8 mouse cellular contexts compared by ENCODE assay signal in genomic region chr19:26605438-26606320, GRCm38 (mm10). TPM values are rescaled to one million over a fixed set of nuclear protein-coding genes. Genes with fewer than 3 reads are reported as not detected.
DNase-seq lines count a peak whose midpoint lies in the region; ATAC-seq and TF ChIP-seq lines count a peak whose summit lies in the region.

No protein-coding gene starts in this region.

- no peak for TF ChIP-seq CTCF in intestine, postnatal 0 days (IDR thresholded peaks at IDR 0.05; ENCODE audit: low read depth)
- TF ChIP-seq CTCF in spleen, adult 2 months (IDR thresholded peaks at IDR 0.05; ENCODE audit: extremely low read depth, insufficient read depth, insufficient read length, insufficient replicate concordance) = no peak

- H3K9ac ChIP-seq in intestine, postnatal 0 days (ENCODE audit: low read depth, low read length) = peak overlapping the region; percentile 65
- peak overlapping the region; percentile 61 for H3K9ac ChIP-seq in midbrain, embryonic 14.5 days (replicated peaks; ENCODE audit: low read length)

- H3K4me3 ChIP-seq in intestine, postnatal 0 days (ENCODE audit: low read depth, low read length) = peak overlapping the region; percentile 76
- peak overlapping the region; percentile 76 for H3K4me3 ChIP-seq in limb, embryonic 10.5 days
- peak overlapping the region; percentile 62 for H3K4me3 ChIP-seq in midbrain, embryonic 14.5 days (replicated peaks; ENCODE audit: low read depth, low read length)
- peak overlapping the region; percentile 72 for H3K4me3 ChIP-seq in spleen, adult 2 months (ENCODE audit: extremely low read depth, insufficient read depth, insufficient read length)

- peak overlapping the region; percentile 75 for H3K27ac ChIP-seq in intestine, postnatal 0 days (ENCODE audit: low read depth, low read length)
- H3K27ac ChIP-seq in limb, embryonic 10.5 days = peak overlapping the region; percentile 77
- H3K27ac ChIP-seq in midbrain, embryonic 14.5 days (replicated peaks; ENCODE audit: low read depth, low read length) = peak overlapping the region; percentile 92
- H3K27ac ChIP-seq in spleen, adult 2 months (ENCODE audit: insufficient read depth, low read length) = peak overlapping the region; percentile 83

- no peaks in the 10 kb centered on the region for H3K36me3 ChIP-seq in intestine, postnatal 0 days (ENCODE audit: control insufficient read depth, insufficient read depth)
- no peaks in the 10 kb centered on the region for H3K36me3 ChIP-seq in limb, embryonic 10.5 days
- no peaks in the 10 kb centered on the region for H3K36me3 ChIP-seq in midbrain, embryonic 14.5 days (ENCODE audit: control insufficient read depth, insufficient read depth, low read length)
- H3K36me3 ChIP-seq in spleen, adult 2 months (ENCODE audit: control insufficient read depth, insufficient read depth, low read length) = no peaks in the 10 kb centered on the region

- peak overlapping the region; percentile 98 for H3K4me2 ChIP-seq in intestine, postnatal 0 days (replicated peaks; ENCODE audit: low read depth)
- H3K4me2 ChIP-seq in midbrain, embryonic 14.5 days (ENCODE audit: low read length) = peak overlapping the region; percentile 99

- no peak for ATAC-seq in intestine, postnatal 0 days
- peak; percentile 2; the same call in 1 of the 2 replicates for ATAC-seq in midbrain, embryonic 14.5 days (ENCODE audit: low FRiP score, low TSS enrichment)
- ATAC-seq in monocyte, adult 5-6 weeks (replicated peaks; ENCODE audit: insufficient number of reproducible peaks, low FRiP score, low TSS enrichment, poor library complexity, severe bottlenecking) = no peak

- TF ChIP-seq POLR2A in spleen, adult 2 months (IDR thresholded peaks at IDR 0.05; ENCODE audit: low read depth, low read length) = no peak

- DNase-seq in T-cell, adult 2 months (ENCODE audit: low spot score) = peak; percentile 38
- peak; percentile 79 to 83 for DNase-seq in cerebellum, postnatal 25 days
- peak; percentile 73 for DNase-seq in gastrocnemius, postnatal 10 days
- peak; percentile 68 for DNase-seq in limb, embryonic 10.5 days (ENCODE audit: low spot score)
- DNase-seq in midbrain, embryonic 14.5 days = peak; percentile 77
- DNase-seq in spleen, adult 2 months (ENCODE audit: low read depth in 1 of 2, low spot score in 2 of 2) = peak in 1 of 2 experiments; percentile 42

- under 1% methylated on average over 44 of the region's 44 CpGs for WGBS in intestine, postnatal 0 days
- WGBS in limb, embryonic 10.5 days = under 1% methylated on average over 42 of the region's 44 CpGs
- WGBS in midbrain, embryonic 14.5 days = 1% methylated on average over 44 of the region's 44 CpGs
- WGBS in spleen, adult 2 months = 2% methylated on average over 40 of the region's 44 CpGs

- no peaks in the 10 kb centered on the region for H3K4me1 ChIP-seq in intestine, postnatal 0 days (replicated peaks; ENCODE audit: control insufficient read depth, insufficient read depth, low read length)
- H3K4me1 ChIP-seq in limb, embryonic 10.5 days = peaks cover 51% of the 10 kb centered on the region
- peaks cover 17% of the 10 kb centered on the region for H3K4me1 ChIP-seq in midbrain, embryonic 14.5 days (ENCODE audit: control insufficient read depth, insufficient read depth, low read length)
- H3K4me1 ChIP-seq in spleen, adult 2 months (ENCODE audit: control insufficient read depth, insufficient read depth, insufficient read length) = peaks cover 2% of the 10 kb centered on the region; the same call in 1 of the 2 replicates

- H3K27me3 ChIP-seq in intestine, postnatal 0 days (replicated peaks; ENCODE audit: control insufficient read depth, insufficient read depth, low read length) = no peaks in the 10 kb centered on the region
- H3K27me3 ChIP-seq in limb, embryonic 10.5 days (ENCODE audit: low read depth, poor library complexity, severe bottlenecking) = peaks cover 48% of the 10 kb centered on the region
- peaks cover 5% of the 10 kb centered on the region; the same call in 1 of the 2 replicates for H3K27me3 ChIP-seq in midbrain, embryonic 14.5 days (ENCODE audit: control insufficient read depth, insufficient read depth, low read length)
- H3K27me3 ChIP-seq in spleen, adult 2 months (ENCODE audit: control insufficient read depth, insufficient read depth, low read length) = no peaks in the 10 kb centered on the region

- no peaks in the 10 kb centered on the region for H3K9me3 ChIP-seq in intestine, postnatal 0 days (ENCODE audit: control insufficient read depth)
- H3K9me3 ChIP-seq in limb, embryonic 10.5 days (replicated peaks) = no peaks in the 10 kb centered on the region
- no peaks in the 10 kb centered on the region for H3K9me3 ChIP-seq in midbrain, embryonic 14.5 days (ENCODE audit: control insufficient read depth, low read length)

RNA-seq across cellular contexts. Expression of gene Smarca2, which starts 0.8 kb away (rescaled TPM):
- total RNA-seq in gastrocnemius, postnatal 10 days (2021) = 10 to 100 TPM; 47.1 to 50.7 TPM
- 18.1 and 21.0 TPM in 2 replicates for polyA plus RNA-seq in intestine, postnatal 0 days (2015; fragmentation: Nextera tagmentation; extraction: Ambion mirVana)
- polyA plus RNA-seq in limb, embryonic 10.5 days (2016; fragmentation: Nextera tagmentation; extraction: Ambion mirVana) = 30.0 and 40.7 TPM in 2 replicates
- polyA plus RNA-seq in midbrain, embryonic 14.5 days (2014; fragmentation: Nextera tagmentation; extraction: Ambion mirVana) = 140 and 144 TPM in 2 replicates
- 22.7 and 23.4 TPM in 2 replicates for polyA plus RNA-seq in spleen, adult 2 months (2012; rRNA removed)
- 82.8 to 133 TPM (median 107 TPM) in 3 replicates for total RNA-seq in monocyte, adult 5-6 weeks (2017)
